19 mouse cellular contexts compared by ENCODE assay signal in the genomic region with DNA sequence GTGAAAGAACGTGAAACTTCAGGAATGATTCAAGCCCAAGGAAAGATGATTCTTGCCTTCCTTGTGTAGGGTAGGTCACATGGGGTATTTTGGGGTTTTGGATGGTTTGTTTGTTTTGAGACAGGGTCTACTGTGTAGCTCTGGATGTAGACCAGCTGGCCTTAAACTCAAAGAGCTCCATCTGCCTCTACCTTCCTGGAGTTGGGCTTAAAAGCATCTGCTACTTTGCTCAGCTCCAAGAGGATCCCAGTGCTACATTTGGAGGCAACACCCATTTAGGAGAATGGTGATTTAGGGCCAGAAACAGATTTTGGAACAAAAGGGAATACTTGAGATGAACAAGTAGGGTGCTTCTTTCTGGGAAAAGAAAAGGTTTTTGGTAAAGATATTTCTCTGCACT.
"Had no signal": no experiment of that assay in that cellular context is flagged by ENCODE, and none has a peak within 500 bp of the region (broad histone marks: within the 10 kb centered on the region; RNA-seq: fewer than 3 reads in every experiment).

No protein-coding gene starts in this region.

- H3K4me2 ChIP-seq: lung, embryonic 15.5 days; midbrain, embryonic 13.5 days; neural tube, embryonic 12.5 days; neural tube, embryonic 15.5 days; stomach, embryonic 15.5 days had no signal

- H3K27me3 ChIP-seq: lung, embryonic 15.5 days; megakaryocyte, embryonic 14.5 days; midbrain, embryonic 13.5 days; neural tube, embryonic 12.5 days; neural tube, embryonic 15.5 days; stomach, embryonic 15.5 days had no signal

- ATAC-seq: midbrain, embryonic 13.5 days had no signal

- H3K27ac ChIP-seq: left cerebral cortex, adult 2 months; liver, embryonic 14.5 days; lung, embryonic 15.5 days; midbrain, embryonic 10.5 days; midbrain, embryonic 13.5 days; neural tube, embryonic 12.5 days; neural tube, embryonic 15.5 days; stomach, embryonic 15.5 days had no signal

- H3K4me3 ChIP-seq: left cerebral cortex, adult 2 months; lung, embryonic 15.5 days; megakaryocyte, embryonic 14.5 days; midbrain, embryonic 10.5 days; midbrain, embryonic 13.5 days; neural tube, embryonic 12.5 days; neural tube, embryonic 15.5 days; stomach, embryonic 15.5 days had no signal

- H3K9ac ChIP-seq: liver, embryonic 14.5 days; lung, embryonic 15.5 days; midbrain, embryonic 13.5 days; neural tube, embryonic 12.5 days; neural tube, embryonic 15.5 days; stomach, embryonic 15.5 days had no signal

- H3K9me3 ChIP-seq: lung, embryonic 15.5 days; megakaryocyte, embryonic 14.5 days; midbrain, embryonic 10.5 days; midbrain, embryonic 13.5 days; neural tube, embryonic 12.5 days; neural tube, embryonic 15.5 days; stomach, embryonic 15.5 days had no signal

- DNase-seq: kidney, postnatal 10 days; kidney, postnatal 36 days; layer of hippocampus, postnatal 36 days; lung, adult 18-20 months; lung, postnatal 10 days; lung, postnatal 36 days; right cerebral cortex, adult 18-20 months; right cerebral cortex, postnatal 25 days; spleen, adult 18-20 months; thymus, postnatal 25 days had no signal

- H3K4me1 ChIP-seq: lung, embryonic 15.5 days; midbrain, embryonic 10.5 days; midbrain, embryonic 13.5 days; neural tube, embryonic 12.5 days; neural tube, embryonic 15.5 days; stomach, embryonic 15.5 days had no signal
